Mouse (Mus musculus): ENCODE measurements around the gene Aoc3. TPM values are rescaled to one million over a fixed set of nuclear protein-coding genes. Genes with fewer than 3 reads are reported as not detected.

The Aoc3 gene
- polyA plus RNA-seq, 1 experiment from 2014 or later, result 0.05 TPM

GRCm38 (mm10) chr11:101302004-101302798, 28.2 kb upstream of the Aoc3 start, which contains the start of gene Becn1:
TSS of gene Becn1 (minus strand) at chr11:101302286.
- Histone ChIP-seq H3K9ac (ENCODE audit: low read depth, low read length) (peak within 1 kb of the TSS; percentile 87), H3K27ac (ENCODE audit: low read length) (peak within 1 kb of the TSS; percentile 79), H3K9me3 (replicated peaks; ENCODE audit: control insufficient read depth, low read length) (no peaks in the 10 kb centered on the region), H3K27me3 (ENCODE audit: control insufficient read depth, insufficient read depth, low read depth, low read length) (no peaks in the 10 kb centered on the region), H3K4me3 (ENCODE audit: low read depth, low read length) (peak within 1 kb of the TSS; percentile 85), H3K36me3 (ENCODE audit: control insufficient read depth, insufficient read depth) (peaks cover 11% of the 10 kb centered on the region), H3K4me1 (ENCODE audit: control insufficient read depth, low read depth, low read length) (peaks cover 15% of the 10 kb centered on the region), H3K4me2 (ENCODE audit: low read depth, low read length) (peak within 1 kb of the TSS; percentile 71)
- 6% methylated on average over 39 of the region's 39 CpGs for WGBS (ENCODE audit: insufficient replicate concordance)
- ATAC-seq (ENCODE audit: low read depth), result peak; percentile 96

GRCm38 (mm10) chr11:101307744-101308143, 22.7 kb upstream of the Aoc3 start:
- H3K9ac ChIP-seq (ENCODE audit: low read depth, low read length), result no peak overlapping the region
- 30% methylated on average over 5 of the region's 5 CpGs for WGBS (ENCODE audit: insufficient replicate concordance)
- no peak overlapping the region for H3K27ac ChIP-seq (ENCODE audit: low read length)
- H3K4me2 ChIP-seq (ENCODE audit: low read depth, low read length), result no peak overlapping the region
- no peaks in the 10 kb centered on the region for H3K9me3 ChIP-seq (replicated peaks; ENCODE audit: control insufficient read depth, low read length)
- no peak overlapping the region for H3K4me3 ChIP-seq (ENCODE audit: low read depth, low read length)
- no peaks in the 10 kb centered on the region for H3K27me3 ChIP-seq (ENCODE audit: control insufficient read depth, insufficient read depth, low read depth, low read length)
- ATAC-seq (ENCODE audit: low read depth), result no peak
- no peaks in the 10 kb centered on the region for H3K36me3 ChIP-seq (ENCODE audit: control insufficient read depth, insufficient read depth)
- no peaks in the 10 kb centered on the region; the same call in 1 of the 2 replicates for H3K4me1 ChIP-seq (ENCODE audit: control insufficient read depth, low read depth, low read length)

- Histone ChIP-seq H3K4me1 (ENCODE audit: control insufficient read depth, low read depth, low read length) (peaks cover 15% of the 10 kb centered on the region), H3K36me3 (ENCODE audit: control insufficient read depth, insufficient read depth) (no peaks in the 10 kb centered on the region), H3K27ac (ENCODE audit: low read length) (no peak overlapping the region), H3K4me3 (ENCODE audit: low read depth, low read length) (no peak overlapping the region), H3K9me3 (replicated peaks; ENCODE audit: control insufficient read depth, low read length) (no peaks in the 10 kb centered on the region), H3K4me2 (ENCODE audit: low read depth, low read length) (no peak overlapping the region), H3K27me3 (ENCODE audit: control insufficient read depth, insufficient read depth, low read depth, low read length) (no peaks in the 10 kb centered on the region), H3K9ac (ENCODE audit: low read depth, low read length) (no peak overlapping the region)
- no peak for ATAC-seq (ENCODE audit: low read depth)
- WGBS (ENCODE audit: insufficient replicate concordance), result 70% methylated on average over 3 of the region's 3 CpGs
Measured at GRCm38 (mm10) chr11:101311083-101311482, 19.3 kb upstream of the Aoc3 start.

- Histone ChIP-seq H3K4me1 (ENCODE audit: control insufficient read depth, low read depth, low read length) (peaks cover 15% of the 10 kb centered on the region), H3K4me2 (ENCODE audit: low read depth, low read length) (no peak overlapping the region), H3K9ac (ENCODE audit: low read depth, low read length) (no peak overlapping the region), H3K27me3 (ENCODE audit: control insufficient read depth, insufficient read depth, low read depth, low read length) (no peaks in the 10 kb centered on the region), H3K36me3 (ENCODE audit: control insufficient read depth, insufficient read depth) (no peaks in the 10 kb centered on the region), H3K9me3 (replicated peaks; ENCODE audit: control insufficient read depth, low read length) (no peaks in the 10 kb centered on the region), H3K4me3 (ENCODE audit: low read depth, low read length) (no peak overlapping the region), H3K27ac (ENCODE audit: low read length) (no peak overlapping the region)
- WGBS (ENCODE audit: insufficient replicate concordance), result 56% methylated on average over 3 of the region's 3 CpGs
- ATAC-seq (ENCODE audit: low read depth), result no peak
Measured at GRCm38 (mm10) chr11:101312150-101312549, 18.3 kb upstream of the Aoc3 start.

GRCm38 (mm10) chr11:101314567-101314966, 15.8 kb upstream of the Aoc3 start:
- Histone ChIP-seq H3K4me2 (ENCODE audit: low read depth, low read length) (0 out of 2 replicates have a peak overlapping the region, but pooled peaks have one; percentile 85), H3K4me3 (ENCODE audit: low read depth, low read length) (no peak overlapping the region), H3K9ac (ENCODE audit: low read depth, low read length) (no peak overlapping the region), H3K4me1 (ENCODE audit: control insufficient read depth, low read depth, low read length) (peaks cover 24% of the 10 kb centered on the region), H3K27me3 (ENCODE audit: control insufficient read depth, insufficient read depth, low read depth, low read length) (no peaks in the 10 kb centered on the region), H3K9me3 (replicated peaks; ENCODE audit: control insufficient read depth, low read length) (no peaks in the 10 kb centered on the region), H3K27ac (ENCODE audit: low read length) (peak overlapping the region; percentile 99), H3K36me3 (ENCODE audit: control insufficient read depth, insufficient read depth) (peaks cover 15% of the 10 kb centered on the region)
- ATAC-seq (ENCODE audit: low read depth), result no peak
- WGBS (ENCODE audit: insufficient replicate concordance), result 93% methylated on average over 1 of the region's 1 CpGs

GRCm38 (mm10) chr11:101315082-101315650, 15.2 kb upstream of the Aoc3 start:
- peak overlapping the region; percentile 85 for H3K4me2 ChIP-seq (ENCODE audit: low read depth, low read length)
- H3K27ac ChIP-seq (ENCODE audit: low read length), result peak overlapping the region; percentile 99
- peak overlapping the region; percentile 93 for H3K4me3 ChIP-seq (ENCODE audit: low read depth, low read length)
- 51% methylated on average over 8 of the region's 8 CpGs for WGBS (ENCODE audit: insufficient replicate concordance)
- H3K9me3 ChIP-seq (replicated peaks; ENCODE audit: control insufficient read depth, low read length), result no peaks in the 10 kb centered on the region
- H3K9ac ChIP-seq (ENCODE audit: low read depth, low read length), result peak overlapping the region; percentile 98; the same call in 1 of the 2 replicates
- H3K36me3 ChIP-seq (ENCODE audit: control insufficient read depth, insufficient read depth), result peaks cover 21% of the 10 kb centered on the region
- no peaks in the 10 kb centered on the region for H3K27me3 ChIP-seq (ENCODE audit: control insufficient read depth, insufficient read depth, low read depth, low read length)
- peaks cover 24% of the 10 kb centered on the region for H3K4me1 ChIP-seq (ENCODE audit: control insufficient read depth, low read depth, low read length)
- no peak for ATAC-seq (ENCODE audit: low read depth)

GRCm38 (mm10) chr11:101315665-101316500, 14.5 kb upstream of the Aoc3 start, which contains the start of gene Psme3:
TSS of gene Psme3 (plus strand) at chr11:101316213.
- peak within 1 kb of the TSS; percentile 93 for H3K4me3 ChIP-seq (ENCODE audit: low read depth, low read length)
- WGBS (ENCODE audit: insufficient replicate concordance), result under 1% methylated on average over 62 of the region's 62 CpGs
- H3K4me1 ChIP-seq (ENCODE audit: control insufficient read depth, low read depth, low read length), result peaks cover 24% of the 10 kb centered on the region
- H3K36me3 ChIP-seq (ENCODE audit: control insufficient read depth, insufficient read depth), result peaks cover 28% of the 10 kb centered on the region
- no peaks in the 10 kb centered on the region for H3K27me3 ChIP-seq (ENCODE audit: control insufficient read depth, insufficient read depth, low read depth, low read length)
- H3K9ac ChIP-seq (ENCODE audit: low read depth, low read length), result peak within 1 kb of the TSS; percentile 98
- no peaks in the 10 kb centered on the region for H3K9me3 ChIP-seq (replicated peaks; ENCODE audit: control insufficient read depth, low read length)
- peak within 1 kb of the TSS; percentile 99 for H3K27ac ChIP-seq (ENCODE audit: low read length)
- ATAC-seq (ENCODE audit: low read depth), result peak; percentile 89
- peak within 1 kb of the TSS; percentile 85 for H3K4me2 ChIP-seq (ENCODE audit: low read depth, low read length)

GRCm38 (mm10) chr11:101316501-101316917, 13.9 kb upstream of the Aoc3 start:
- Histone ChIP-seq H3K9me3 (replicated peaks; ENCODE audit: control insufficient read depth, low read length) (no peaks in the 10 kb centered on the region), H3K36me3 (ENCODE audit: control insufficient read depth, insufficient read depth) (peaks cover 34% of the 10 kb centered on the region), H3K4me2 (ENCODE audit: low read depth, low read length) (peak overlapping the region; percentile 85), H3K4me1 (ENCODE audit: control insufficient read depth, low read depth, low read length) (peaks cover 24% of the 10 kb centered on the region), H3K4me3 (ENCODE audit: low read depth, low read length) (peak overlapping the region; percentile 93), H3K27ac (ENCODE audit: low read length) (peak overlapping the region; percentile 99), H3K9ac (ENCODE audit: low read depth, low read length) (peak overlapping the region; percentile 98), H3K27me3 (ENCODE audit: control insufficient read depth, insufficient read depth, low read depth, low read length) (no peaks in the 10 kb centered on the region)
- peak; percentile 63 for ATAC-seq (ENCODE audit: low read depth)
- 0% methylated on average over 17 of the region's 17 CpGs for WGBS (ENCODE audit: insufficient replicate concordance)

Data from liver, embryonic 16.5 days (tissue).